Mouse (Mus musculus): ENCODE data around the gene Tubb2a. TPM values are rescaled to one million over a fixed set of nuclear protein-coding genes. Genes with fewer than 3 reads are reported as not detected.

Tubb2a gene
- 137 and 139 TPM in 2 replicates for polyA plus RNA-seq (2011; ENCODE audit: insufficient read length, low read depth, missing spikeins)

GRCm38 (mm10) chr13:34077492-34078271, at the start of gene Tubb2a:
Gene Tubb2a (minus strand): TSS chr13:34078007.
- H3K27ac ChIP-seq (ENCODE audit: insufficient read depth, low read length) = 0 out of 2 replicates have a peak within 1 kb of the TSS, but pooled peaks have one; percentile 1
- H3K4me3 ChIP-seq (ENCODE audit: insufficient read depth, low read length) = peak within 1 kb of the TSS; percentile 66
- H3K4me1 ChIP-seq (ENCODE audit: control insufficient read depth, insufficient read depth, low read length) = peaks cover 11% of the 10 kb centered on the region
- 0 out of 2 replicates have a peak, but pooled peaks have one; percentile 9 for TF ChIP-seq CTCF (IDR thresholded peaks at IDR 0.05; ENCODE audit: borderline replicate concordance, insufficient read depth, low read length)
- TF ChIP-seq POLR2A (IDR thresholded peaks at IDR 0.05; ENCODE audit: low read depth, low read length) = peak; percentile 100

DNA sequence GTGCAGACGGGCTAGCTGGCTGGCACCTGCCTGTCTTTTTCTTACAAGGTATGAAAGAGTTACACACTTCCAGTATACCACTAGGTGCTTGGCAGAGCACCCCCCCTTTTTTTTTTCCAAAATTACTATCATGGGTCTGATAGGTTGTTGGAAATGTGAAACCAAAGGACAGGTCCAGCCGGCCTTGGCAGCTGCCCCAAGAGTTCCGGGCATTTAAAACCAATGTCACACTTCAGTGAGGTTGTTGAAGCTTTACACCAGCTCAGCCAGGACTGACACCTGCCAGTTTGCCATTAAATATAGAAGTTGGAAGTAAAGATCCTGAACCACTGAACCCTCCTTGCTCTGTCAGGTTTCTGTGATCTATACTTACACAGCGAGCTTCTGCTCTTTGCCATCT, 47.9 kb upstream of the Tubb2a start:
- Histone ChIP-seq H3K4me1 (ENCODE audit: control insufficient read depth, insufficient read depth, low read length) (no peaks in the 10 kb centered on the region), H3K4me3 (ENCODE audit: insufficient read depth, low read length) (no peak overlapping the region), H3K27ac (ENCODE audit: insufficient read depth, low read length) (no peak overlapping the region)
- TF ChIP-seq POLR2A (IDR thresholded peaks at IDR 0.05; ENCODE audit: low read depth, low read length) = no peak
- TF ChIP-seq CTCF (IDR thresholded peaks at IDR 0.05; ENCODE audit: borderline replicate concordance, insufficient read depth, low read length) = no peak

DNA sequence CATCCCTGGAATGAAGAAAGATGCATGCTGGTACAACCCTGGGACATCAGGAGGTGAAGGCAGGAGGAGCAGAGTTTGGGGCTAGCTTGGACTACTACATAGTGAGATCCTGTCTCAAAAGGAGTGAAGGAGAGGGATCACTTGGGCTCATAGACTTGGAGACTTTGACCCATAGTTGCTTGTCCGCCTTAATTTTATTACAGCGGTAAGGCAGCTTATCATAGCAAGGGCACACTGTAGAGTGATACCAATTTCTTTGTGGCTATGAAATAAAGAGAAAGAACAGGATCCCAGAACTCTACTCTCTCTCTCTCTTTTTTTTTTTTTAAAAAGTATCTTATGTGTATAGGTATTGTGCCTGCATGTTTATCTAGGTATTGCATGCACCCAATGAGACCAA, 42.7 kb upstream of the Tubb2a start:
- H3K4me3 ChIP-seq (ENCODE audit: insufficient read depth, low read length) = no peak overlapping the region
- no peak for TF ChIP-seq CTCF (IDR thresholded peaks at IDR 0.05; ENCODE audit: borderline replicate concordance, insufficient read depth, low read length)
- TF ChIP-seq POLR2A (IDR thresholded peaks at IDR 0.05; ENCODE audit: low read depth, low read length) = no peak
- H3K27ac ChIP-seq (ENCODE audit: insufficient read depth, low read length) = no peak overlapping the region
- no peaks in the 10 kb centered on the region for H3K4me1 ChIP-seq (ENCODE audit: control insufficient read depth, insufficient read depth, low read length)

DNA sequence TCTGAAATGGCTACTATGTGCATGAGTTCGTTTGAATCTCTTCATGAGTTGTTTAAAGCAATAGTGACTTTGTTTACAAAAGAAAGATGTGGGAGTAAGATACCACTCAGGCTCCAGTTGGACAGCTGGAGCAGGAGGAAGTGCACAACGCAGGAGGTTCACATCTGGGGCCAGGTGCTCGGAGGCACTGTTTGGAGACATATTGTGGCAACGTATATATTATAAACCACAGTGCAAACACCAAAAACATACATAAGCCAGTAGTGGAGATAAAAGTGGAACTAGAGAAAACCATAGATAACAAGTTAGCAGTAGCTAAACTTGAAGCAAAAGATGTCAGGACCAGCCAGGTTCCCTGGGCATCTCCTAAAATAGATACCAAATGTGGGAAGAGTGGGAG, 41.6 kb upstream of the Tubb2a start:
- H3K4me3 ChIP-seq (ENCODE audit: insufficient read depth, low read length) = no peak overlapping the region
- no peak overlapping the region for H3K27ac ChIP-seq (ENCODE audit: insufficient read depth, low read length)
- no peaks in the 10 kb centered on the region for H3K4me1 ChIP-seq (ENCODE audit: control insufficient read depth, insufficient read depth, low read length)
- TF ChIP-seq CTCF (IDR thresholded peaks at IDR 0.05; ENCODE audit: borderline replicate concordance, insufficient read depth, low read length) = no peak
- no peak for TF ChIP-seq POLR2A (IDR thresholded peaks at IDR 0.05; ENCODE audit: low read depth, low read length)

- H3K4me3 ChIP-seq (ENCODE audit: insufficient read depth, low read length) = no peak overlapping the region
- no peak overlapping the region for H3K27ac ChIP-seq (ENCODE audit: insufficient read depth, low read length)
- H3K4me1 ChIP-seq (ENCODE audit: control insufficient read depth, insufficient read depth, low read length) = no peaks in the 10 kb centered on the region
- TF ChIP-seq POLR2A (IDR thresholded peaks at IDR 0.05; ENCODE audit: low read depth, low read length) (no peak), CTCF (IDR thresholded peaks at IDR 0.05; ENCODE audit: borderline replicate concordance, insufficient read depth, low read length) (no peak)
Observed at GRCm38 (mm10) chr13:34118816-34119215, 41.0 kb upstream of the Tubb2a start.

DNA sequence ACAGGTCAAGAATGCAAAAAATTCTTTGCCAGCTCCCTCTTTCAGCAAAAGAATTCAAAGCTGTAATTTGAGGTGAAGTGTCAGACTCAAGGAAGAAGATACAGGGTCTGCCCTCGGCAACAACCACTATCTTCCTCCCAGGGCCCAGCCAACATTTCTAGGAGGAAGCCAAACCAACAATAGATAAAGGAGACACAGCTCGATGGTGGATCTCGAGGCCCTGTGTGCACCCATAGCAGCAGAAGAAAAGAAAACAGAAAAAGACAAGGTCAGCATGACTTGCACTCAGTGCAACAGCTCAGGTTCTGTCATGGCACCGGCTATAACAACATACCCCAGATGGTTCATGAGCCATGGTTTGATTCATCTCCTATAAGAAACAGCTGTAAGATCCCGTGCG, 38.7 kb upstream of the Tubb2a start:
- no peak overlapping the region for H3K27ac ChIP-seq (ENCODE audit: insufficient read depth, low read length)
- H3K4me3 ChIP-seq (ENCODE audit: insufficient read depth, low read length) = no peak overlapping the region
- TF ChIP-seq CTCF (IDR thresholded peaks at IDR 0.05; ENCODE audit: borderline replicate concordance, insufficient read depth, low read length) (no peak), POLR2A (IDR thresholded peaks at IDR 0.05; ENCODE audit: low read depth, low read length) (no peak)
- peaks cover 11% of the 10 kb centered on the region for H3K4me1 ChIP-seq (ENCODE audit: control insufficient read depth, insufficient read depth, low read length)

- Histone ChIP-seq H3K4me3 (ENCODE audit: insufficient read depth, low read length) (no peak overlapping the region), H3K27ac (ENCODE audit: insufficient read depth, low read length) (no peak overlapping the region), H3K4me1 (ENCODE audit: control insufficient read depth, insufficient read depth, low read length) (peaks cover 11% of the 10 kb centered on the region)
- TF ChIP-seq POLR2A (IDR thresholded peaks at IDR 0.05; ENCODE audit: low read depth, low read length) (no peak), CTCF (IDR thresholded peaks at IDR 0.05; ENCODE audit: borderline replicate concordance, insufficient read depth, low read length) (no peak)
Observed at GRCm38 (mm10) chr13:34114654-34115053, 36.8 kb upstream of the Tubb2a start.

GRCm38 (mm10) chr13:34113086-34113485, 35.3 kb upstream of the Tubb2a start:
- H3K4me1 ChIP-seq (ENCODE audit: control insufficient read depth, insufficient read depth, low read length) = peaks cover 11% of the 10 kb centered on the region
- H3K4me3 ChIP-seq (ENCODE audit: insufficient read depth, low read length) = no peak overlapping the region
- TF ChIP-seq POLR2A (IDR thresholded peaks at IDR 0.05; ENCODE audit: low read depth, low read length) (no peak; the same call in 1 of the 2 replicates), CTCF (IDR thresholded peaks at IDR 0.05; ENCODE audit: borderline replicate concordance, insufficient read depth, low read length) (no peak)
- H3K27ac ChIP-seq (ENCODE audit: insufficient read depth, low read length) = peak overlapping the region; percentile 98

DNA sequence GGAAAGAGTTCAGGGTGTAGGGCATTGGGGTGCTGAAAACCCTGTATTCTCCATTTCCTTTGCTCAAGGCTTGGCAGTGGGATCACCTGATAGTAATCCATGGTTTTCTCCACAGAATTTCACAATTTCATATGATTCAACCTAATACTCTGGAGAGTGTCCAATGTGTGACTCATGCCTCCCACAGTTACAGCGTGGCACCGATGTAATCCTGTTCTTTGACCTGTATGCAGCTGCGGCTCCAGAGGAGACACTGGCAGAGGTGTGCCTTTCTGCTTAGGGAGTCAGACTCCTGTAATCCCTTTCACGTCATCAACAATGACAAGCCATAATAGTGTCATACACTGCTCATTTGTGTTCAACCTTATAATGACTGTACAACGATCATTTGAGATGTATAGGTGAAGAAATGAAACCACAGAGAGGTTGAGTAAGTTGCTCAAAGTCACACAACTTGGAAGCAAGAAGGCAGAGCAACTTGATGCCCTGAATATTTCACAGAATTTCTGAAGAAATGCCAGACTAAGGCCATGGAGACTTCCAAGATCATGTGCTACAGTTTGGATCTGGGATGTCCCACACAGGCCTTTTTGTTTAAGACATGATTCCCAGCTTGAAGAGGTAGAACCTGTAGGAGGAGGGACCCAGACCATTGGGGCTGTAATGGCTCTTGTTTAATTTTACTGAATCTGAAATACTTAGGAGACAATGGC, 34.7 kb upstream of the Tubb2a start:
- peak overlapping the region; percentile 98 for H3K27ac ChIP-seq (ENCODE audit: insufficient read depth, low read length)
- H3K4me1 ChIP-seq (ENCODE audit: control insufficient read depth, insufficient read depth, low read length) = peaks cover 11% of the 10 kb centered on the region
- TF ChIP-seq POLR2A (IDR thresholded peaks at IDR 0.05; ENCODE audit: low read depth, low read length) = no peak
- TF ChIP-seq CTCF (IDR thresholded peaks at IDR 0.05; ENCODE audit: borderline replicate concordance, insufficient read depth, low read length) = no peak
- H3K4me3 ChIP-seq (ENCODE audit: insufficient read depth, low read length) = no peak overlapping the region

DNA sequence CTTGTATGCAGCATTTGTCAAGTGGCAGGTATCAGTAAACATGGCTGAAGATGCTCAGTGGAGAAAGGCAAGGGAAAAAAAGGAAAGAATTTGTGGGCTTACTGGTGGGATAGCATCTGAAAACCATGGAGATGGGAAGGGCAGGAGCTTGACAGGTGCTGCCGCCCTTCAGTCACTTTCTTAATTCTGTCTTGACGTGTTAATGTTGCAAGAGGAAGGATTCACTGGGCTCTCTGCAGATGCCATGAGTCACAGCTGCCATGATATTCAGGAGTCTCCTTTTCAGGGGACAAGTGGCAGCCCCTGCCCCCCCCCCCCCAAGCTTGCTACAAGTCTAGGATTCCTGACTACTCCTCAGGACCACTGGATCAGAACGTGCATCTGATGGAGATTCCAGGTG, 34.1 kb upstream of the Tubb2a start:
- TF ChIP-seq POLR2A (IDR thresholded peaks at IDR 0.05; ENCODE audit: low read depth, low read length) = no peak
- no peak for TF ChIP-seq CTCF (IDR thresholded peaks at IDR 0.05; ENCODE audit: borderline replicate concordance, insufficient read depth, low read length)
- H3K4me3 ChIP-seq (ENCODE audit: insufficient read depth, low read length) = no peak overlapping the region
- H3K4me1 ChIP-seq (ENCODE audit: control insufficient read depth, insufficient read depth, low read length) = peaks cover 11% of the 10 kb centered on the region
- peak overlapping the region; percentile 98 for H3K27ac ChIP-seq (ENCODE audit: insufficient read depth, low read length)

Measured in embryonic fibroblast, embryonic 13.5 days (primary cell).